Mouse (Mus musculus) thymus, adult 2 months (tissue): ENCODE results near the gene Fto. TPM values are rescaled to one million over a fixed set of nuclear protein-coding genes. Genes with fewer than 3 reads are reported as not detected.

Experiments
- DNase-seq: peaks from one replicate; pipeline ENCODE4 v3.0.0; 2021
- H3K27ac ChIP-seq: fragments of 200-500 bp; 2 replicates; pipeline ENCODE4 v1.5.1; 2012; ENCODE audit warnings: low read length, control low read depth; ENCODE audit not compliant: control insufficient read depth, insufficient read depth
- H3K27me3 ChIP-seq: fragments of 200-500 bp; 2 replicates; pipeline ENCODE4 v1.6.1; 2012; ENCODE audit warnings: mild to moderate bottlenecking, low read length, moderate library complexity, mixed read lengths; ENCODE audit not compliant: control insufficient read depth, insufficient read depth
- H3K36me3 ChIP-seq: fragments of 200-500 bp; 2 replicates; pipeline ENCODE4 v1.6.1; 2012; ENCODE audit warnings: mild to moderate bottlenecking, low read length, moderate library complexity; ENCODE audit not compliant: control insufficient read depth, insufficient read depth
- H3K4me1 ChIP-seq: fragments of 200-500 bp; replicated peaks from 2 replicates; pipeline ENCODE4 v1.6.1; 2012; ENCODE audit warnings: low read length; ENCODE audit not compliant: control insufficient read depth, insufficient read depth
- H3K4me3 ChIP-seq: fragments of 200-500 bp; 2 replicates; pipeline ENCODE4 v1.5.1; 2012; ENCODE audit warnings: mild to moderate bottlenecking, low read length, control low read depth, moderate library complexity; ENCODE audit not compliant: control insufficient read depth, insufficient read depth
- CTCF ChIP-seq: fragments of 200-500 bp; IDR thresholded peaks from 2 replicates; pipeline ENCODE4 v1.5.1; 2012; ENCODE audit warnings: mild to moderate bottlenecking, control low read depth, low read length, moderate library complexity, borderline replicate concordance; ENCODE audit not compliant: control insufficient read depth, poor library complexity, insufficient read depth; ENCODE audit errors: extremely low read depth
- POLR2A ChIP-seq: fragments of 200-500 bp; IDR thresholded peaks from 2 replicates; pipeline ENCODE4 v1.6.1; 2012; ENCODE audit warnings: mild to moderate bottlenecking, low read length, control low read depth, moderate library complexity; ENCODE audit not compliant: control insufficient read depth, poor library complexity, insufficient read depth; ENCODE audit errors: extremely low read depth
- WGBS: fragments of 180-500 bp; shearing (Covaris S2); methylation state at CpG from one replicate; pipeline ENCODE4 v1.1.7; 2018; 5-methylcytosine and 5-hydroxymethylcytosine counted together
- polyA plus RNA-seq: library from polyadenylated mRNA; depleted of rRNA; stranded (reverse); fragments of >200 nt; gene quantifications from 2 replicates; pipeline ENCODE4 v1.2.3, GENCODE M21; 2012

The Fto gene
- polyA plus RNA-seq, 1 experiment: 29.9 TPM

DNA sequence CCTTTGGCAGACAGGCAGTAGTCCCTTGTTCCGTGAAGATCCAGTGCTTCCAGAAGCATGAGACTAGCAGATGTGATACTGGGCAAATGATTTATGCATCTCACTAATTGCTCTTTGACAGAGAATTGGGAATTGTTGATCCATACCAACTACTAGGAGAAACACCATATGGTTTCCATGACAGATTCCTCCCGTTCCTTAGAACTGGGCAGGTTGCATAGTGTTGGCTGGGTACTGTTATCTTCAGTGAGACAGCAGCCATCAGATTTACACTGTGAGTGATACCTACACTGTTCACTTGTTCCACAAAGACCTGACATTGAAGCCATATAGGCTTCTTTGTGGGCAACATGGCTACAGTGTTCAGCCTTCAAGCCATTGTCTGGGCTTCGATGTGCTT, 191.0 kb downstream of the Fto start:
- no peak overlapping the region for H3K27ac ChIP-seq
- no peaks in the 10 kb centered on the region for H3K36me3 ChIP-seq
- WGBS: 98% methylated on average over 3 of the region's 3 CpGs
- no peak overlapping the region for H3K4me3 ChIP-seq
- no peaks in the 10 kb centered on the region for H3K27me3 ChIP-seq
- no peak for DNase-seq
- 0 out of 2 replicates have a peak, but pooled peaks cover 5% of the 10 kb centered on the region for H3K4me1 ChIP-seq
- TF ChIP-seq CTCF (no peak), POLR2A (no peak)

DNA sequence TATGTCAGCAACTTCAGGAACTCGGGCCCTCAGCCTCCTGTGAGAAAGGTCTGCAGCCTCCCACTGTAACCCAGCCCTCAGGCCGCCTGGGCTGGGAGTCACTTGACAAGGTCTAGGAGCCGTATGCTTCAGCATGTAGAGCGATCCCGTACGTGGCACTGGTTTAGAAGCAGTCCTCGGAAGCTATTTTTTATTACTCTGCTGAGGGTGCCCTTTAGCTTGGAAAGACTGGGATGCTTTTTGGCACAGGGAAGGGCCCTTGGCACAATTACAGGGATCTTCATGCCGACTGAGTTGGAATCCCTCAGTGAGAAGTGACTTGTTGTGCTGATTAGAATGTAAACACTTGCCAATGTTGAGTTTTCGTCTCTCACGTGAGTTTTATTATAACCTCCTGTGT, 191.6 kb downstream of the Fto start:
- TF ChIP-seq POLR2A (no peak), CTCF (no peak)
- WGBS: 97% methylated on average over 10 of the region's 10 CpGs
- Histone ChIP-seq H3K36me3 (no peaks in the 10 kb centered on the region), H3K27ac (no peak overlapping the region), H3K27me3 (no peaks in the 10 kb centered on the region), H3K4me1 (0 out of 2 replicates have a peak, but pooled peaks cover 5% of the 10 kb centered on the region), H3K4me3 (no peak overlapping the region)
- DNase-seq: no peak

DNA sequence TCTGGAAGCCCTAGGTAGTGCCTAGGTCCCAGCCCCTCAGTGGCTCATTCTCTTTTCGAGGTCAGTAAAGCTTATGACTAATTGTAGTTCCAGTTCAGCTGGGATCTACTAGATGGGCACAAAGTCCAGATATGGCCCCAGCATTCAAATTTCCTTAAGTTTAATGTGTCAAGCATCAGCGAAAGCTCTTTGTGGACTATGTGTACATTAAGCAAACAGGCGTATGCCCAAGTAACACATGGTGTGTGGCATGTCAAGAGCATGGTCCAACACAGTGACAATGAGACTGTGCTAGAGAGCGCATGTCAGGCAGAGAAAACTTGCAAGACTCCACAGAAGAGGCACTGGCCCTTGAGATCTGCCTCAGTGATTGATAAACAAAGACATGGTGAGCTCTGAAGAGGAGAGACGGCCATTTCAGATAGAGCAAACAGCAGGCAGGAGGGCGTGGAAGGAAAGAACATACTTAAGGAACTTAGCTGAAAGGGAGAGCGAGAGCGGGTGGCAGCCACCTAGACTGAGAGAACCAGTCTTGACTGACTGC, 192.2 kb downstream of the Fto start:
- TF ChIP-seq CTCF: no peak
- no peak for TF ChIP-seq POLR2A
- no peaks in the 10 kb centered on the region for H3K36me3 ChIP-seq
- WGBS: 97% methylated on average over 8 of the region's 8 CpGs
- H3K4me3 ChIP-seq: no peak overlapping the region
- H3K27ac ChIP-seq: no peak overlapping the region
- no peaks in the 10 kb centered on the region for H3K27me3 ChIP-seq
- no peak for DNase-seq
- 0 out of 2 replicates have a peak, but pooled peaks cover 5% of the 10 kb centered on the region for H3K4me1 ChIP-seq

DNA sequence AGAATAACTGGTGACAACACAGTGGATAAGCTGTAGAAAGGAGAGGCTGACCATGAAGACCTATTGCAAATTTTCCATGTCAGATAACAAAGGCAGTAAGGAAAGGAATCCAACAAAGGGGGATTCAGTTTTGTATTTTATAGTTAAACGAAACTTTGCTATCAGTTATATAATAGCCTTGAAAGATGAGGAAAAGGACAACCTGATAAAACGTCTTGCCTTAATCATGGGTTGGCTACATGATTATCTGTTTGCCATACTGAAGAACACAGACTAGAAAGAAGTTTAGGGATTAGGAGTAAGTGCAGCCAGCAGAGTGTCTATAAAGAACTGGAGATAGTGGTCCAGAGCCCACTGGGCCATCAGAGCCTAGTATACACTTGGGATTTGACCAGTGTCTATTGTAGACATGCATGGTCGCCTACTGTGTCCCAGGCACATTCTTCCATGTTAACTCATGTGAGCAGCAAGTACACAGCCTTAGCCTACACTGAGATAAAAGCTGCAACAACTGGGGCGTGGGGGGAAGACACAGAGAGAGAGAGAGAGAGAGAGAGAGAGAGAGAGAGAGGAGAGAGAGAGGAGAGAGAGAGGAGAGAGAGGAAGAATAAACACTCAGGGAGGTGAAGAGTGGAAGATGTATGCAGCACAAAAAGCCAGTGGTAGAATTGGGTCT, 192.8 kb downstream of the Fto start:
- H3K27ac ChIP-seq: no peak overlapping the region
- DNase-seq: no peak
- H3K27me3 ChIP-seq: no peaks in the 10 kb centered on the region
- H3K4me1 ChIP-seq: 0 out of 2 replicates have a peak, but pooled peaks cover 5% of the 10 kb centered on the region
- TF ChIP-seq POLR2A: no peak
- no peaks in the 10 kb centered on the region for H3K36me3 ChIP-seq
- no peak overlapping the region for H3K4me3 ChIP-seq
- 94% methylated on average over 4 of the region's 4 CpGs for WGBS

DNA sequence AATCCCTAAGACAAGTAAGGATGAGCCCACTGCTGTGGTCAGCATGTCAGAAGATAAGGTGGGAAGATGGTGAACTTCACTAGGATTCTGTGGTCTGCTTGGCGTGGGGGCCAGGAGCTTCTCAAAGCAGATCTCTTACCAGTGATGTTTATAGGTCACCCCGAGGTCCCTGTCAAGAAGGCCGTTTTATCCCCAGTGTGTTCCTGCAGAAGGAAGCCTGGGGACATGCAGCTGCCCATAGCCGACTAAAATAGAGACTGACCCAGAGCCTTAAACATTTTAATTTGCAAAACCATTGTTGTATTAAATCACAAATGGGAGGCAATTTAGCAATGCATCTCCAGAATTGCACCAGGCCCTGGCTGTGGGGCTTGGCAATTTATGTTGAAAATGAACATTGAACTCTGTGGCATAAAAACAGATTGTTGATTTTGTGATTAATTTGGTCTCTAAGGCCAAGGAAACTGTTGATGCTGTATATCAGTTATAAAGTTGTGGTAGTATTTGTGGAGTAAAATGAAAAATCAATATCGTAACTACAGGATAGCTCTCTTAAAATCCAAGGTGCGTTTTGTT, 193.4 kb downstream of the Fto start:
- Histone ChIP-seq H3K4me1 (0 out of 2 replicates have a peak, but pooled peaks cover 5% of the 10 kb centered on the region), H3K36me3 (no peaks in the 10 kb centered on the region), H3K27me3 (no peaks in the 10 kb centered on the region), H3K27ac (no peak overlapping the region), H3K4me3 (no peak overlapping the region)
- WGBS: 95% methylated on average over 6 of the region's 6 CpGs
- no peak for DNase-seq
- TF ChIP-seq POLR2A (no peak), CTCF (no peak)

DNA sequence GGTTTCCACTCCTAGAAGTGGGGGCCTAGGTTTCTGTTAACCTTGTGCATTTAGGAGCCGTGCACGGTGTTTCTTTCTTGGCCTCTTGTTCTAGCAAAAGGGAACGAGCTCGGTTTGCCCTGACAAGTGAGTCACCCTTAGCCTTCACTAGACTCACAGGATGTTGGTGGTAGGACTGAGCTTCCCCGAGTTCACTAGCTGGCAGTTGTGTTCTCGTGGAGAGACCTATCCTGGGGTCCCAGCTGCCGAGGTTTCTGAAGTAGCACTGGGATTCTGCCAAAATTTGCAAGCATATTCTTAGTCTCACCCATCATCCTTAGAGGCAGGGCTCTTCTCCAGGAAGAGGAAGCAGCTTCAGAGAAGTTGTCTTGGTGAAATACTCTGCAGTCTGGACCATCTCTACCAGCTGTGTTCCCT, 194.4 kb downstream of the Fto start:
- H3K4me1 ChIP-seq: 0 out of 2 replicates have a peak, but pooled peaks cover 5% of the 10 kb centered on the region
- no peak overlapping the region for H3K27ac ChIP-seq
- TF ChIP-seq CTCF: no peak
- no peak for DNase-seq
- no peaks in the 10 kb centered on the region for H3K36me3 ChIP-seq
- no peaks in the 10 kb centered on the region for H3K27me3 ChIP-seq
- 15% methylated on average over 7 of the region's 7 CpGs for WGBS
- H3K4me3 ChIP-seq: no peak overlapping the region

DNA sequence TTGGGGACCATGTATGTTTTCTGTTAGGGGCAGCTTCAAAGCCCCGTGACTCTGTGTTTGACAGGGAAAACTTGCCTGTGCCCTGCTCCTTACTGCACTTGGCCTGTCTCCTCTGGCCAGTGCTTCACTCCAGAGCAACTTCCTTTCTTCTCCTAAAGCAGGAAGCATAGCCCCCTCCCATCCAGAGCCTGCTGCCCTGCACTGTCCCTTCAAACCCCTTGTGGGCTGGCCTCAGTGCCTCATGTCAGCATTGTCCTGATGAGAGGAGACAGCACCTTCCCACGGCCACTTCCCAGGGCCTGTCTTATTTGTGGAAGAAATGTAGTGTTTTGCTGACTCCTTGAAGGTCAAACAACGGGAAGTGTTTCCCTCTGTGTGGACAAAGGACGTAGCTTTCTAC, 195.0 kb downstream of the Fto start:
- TF ChIP-seq CTCF (no peak), POLR2A (no peak)
- no peaks in the 10 kb centered on the region for H3K27me3 ChIP-seq
- H3K36me3 ChIP-seq: no peaks in the 10 kb centered on the region
- no peak overlapping the region for H3K27ac ChIP-seq
- 0 out of 2 replicates have a peak, but pooled peaks cover 5% of the 10 kb centered on the region for H3K4me1 ChIP-seq
- DNase-seq: no peak
- H3K4me3 ChIP-seq: no peak overlapping the region
- WGBS: 91% methylated on average over 4 of the region's 4 CpGs
